Mouse (Mus musculus) cerebellum, postnatal 10 days (tissue): ENCODE measurements around the gene Spaca1.
A peak's percentile ranks its signal among the peaks of the same experiment; 100 is the strongest.
"Not testable (repeated sequence)": the region's sequence is repeated elsewhere in the genome, so short reads cannot be mapped to it uniquely, and the experiment has no call there.

Source experiments
- DNase-seq, 2 experiments: peaks; one replicate each; pipeline ENCODE4 v3.0.0; 2021; ENCODE audit warnings: mixed read lengths in 2 of 2

The Spaca1 gene

GRCm38 (mm10) chr4:34049571-34050255, at the start of gene Spaca1:
TSS of gene Spaca1 (minus strand) at chr4:34050191.
- DNase-seq: peak; percentile 45 to 48

- not testable (repeated sequence) for DNase-seq
Observed at GRCm38 (mm10) chr4:34087286-34087685, 37.3 kb upstream of the Spaca1 start.

GRCm38 (mm10) chr4:34081064-34081463, 31.1 kb upstream of the Spaca1 start:
- no peak for DNase-seq

- no peak for DNase-seq
Observed at GRCm38 (mm10) chr4:34069002-34069401, 19.0 kb upstream of the Spaca1 start.

- DNase-seq: no peak
Observed at GRCm38 (mm10) chr4:34058320-34058719, 8.3 kb upstream of the Spaca1 start.

- no peak for DNase-seq
Observed at GRCm38 (mm10) chr4:34026771-34027170, 23.2 kb downstream of the Spaca1 start.

GRCm38 (mm10) chr4:34021456-34021855, 28.5 kb downstream of the Spaca1 start:
- DNase-seq: no peak

- DNase-seq: no peak
Observed at GRCm38 (mm10) chr4:33996382-33996781, 53.6 kb downstream of the Spaca1 start.

GRCm38 (mm10) chr4:33992687-33993086, 57.3 kb downstream of the Spaca1 start:
- no peak for DNase-seq

GRCm38 (mm10) chr4:33988466-33989089, 61.4 kb downstream of the Spaca1 start:
- DNase-seq: no peak
